Mouse (Mus musculus): Measurements from ENCODE around the gene Dpt. TPM values are rescaled to one million over a fixed set of nuclear protein-coding genes. Genes with fewer than 3 reads are reported as not detected.
"Not testable (repeated sequence)": the region's sequence is repeated elsewhere in the genome, so short reads cannot be mapped to it uniquely, and the experiment has no call there.

Dpt gene
- total and polyA plus RNA-seq, 3 experiments: not detected

DNA sequence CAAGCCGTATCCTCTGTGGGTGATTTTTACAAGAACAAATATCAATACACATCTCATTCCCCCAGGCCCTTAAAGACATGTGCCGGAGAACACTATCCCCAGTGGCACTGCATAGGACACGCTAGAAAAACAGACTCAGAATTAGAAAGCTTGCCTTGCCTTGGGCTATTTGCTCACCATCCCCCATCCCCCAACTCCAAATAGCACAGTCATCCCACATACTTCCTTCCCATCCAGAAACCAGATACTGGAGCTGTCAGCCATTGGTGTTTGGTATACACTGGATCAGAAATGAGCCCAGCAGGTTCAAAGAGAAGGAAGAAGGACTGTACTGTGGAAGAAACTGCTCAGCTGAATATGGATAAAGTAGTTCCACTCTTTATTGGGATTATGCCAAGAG, 25.4 kb downstream of the Dpt start:
- TF ChIP-seq POLR2AphosphoS5 (IDR thresholded peaks at IDR 0.05; ENCODE audit: insufficient replicate concordance, low read depth, low read length) (no peak), CTCF (IDR thresholded peaks at IDR 0.05; ENCODE audit: low read depth, low read length) (no peak), GATA2 (IDR thresholded peaks at IDR 0.05; ENCODE audit: borderline replicate concordance, low read depth, low read length) (no peak), TAL1 (conservative IDR thresholded peaks at IDR 0.05; ENCODE audit: low read depth, low read length) (no peak), GATA1 (IDR thresholded peaks at IDR 0.05; ENCODE audit: borderline replicate concordance, low read length) (no peak)
- Histone ChIP-seq H3K27me3 (ENCODE audit: insufficient read depth, low read length) (no peaks in the 10 kb centered on the region), H3K9me3 (replicated peaks) (peaks cover 30% of the 10 kb centered on the region), H3K36me3 (replicated peaks) (no peaks in the 10 kb centered on the region), H3K4me1 (ENCODE audit: insufficient read depth, low read depth, low read length) (no peaks in the 10 kb centered on the region), H3K4me3 (ENCODE audit: low read depth, low read length) (no peak overlapping the region)
- DNase-seq (ENCODE audit: low spot score): no peak
- no peak for ATAC-seq (ENCODE audit: extremely low read depth, insufficient number of reproducible peaks, low FRiP score, poor library complexity, severe bottlenecking)

DNA sequence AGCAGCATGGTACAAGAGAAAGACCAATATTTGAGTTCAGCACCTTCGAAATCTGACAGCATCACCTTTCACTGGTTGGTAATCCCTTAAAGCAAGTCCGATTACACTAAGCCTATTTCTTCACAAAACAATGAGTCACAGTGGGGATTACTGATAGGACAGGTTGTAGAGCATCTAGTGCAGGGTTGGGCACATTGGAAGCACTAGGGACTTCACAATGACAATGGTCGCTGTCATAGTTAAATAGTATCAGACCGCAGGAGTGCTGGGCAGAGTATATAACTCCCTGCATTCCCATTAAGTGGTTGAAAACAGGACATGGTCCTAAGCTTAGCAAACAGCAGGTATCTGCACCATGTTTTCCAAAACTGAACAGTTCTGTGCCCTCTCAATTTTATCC, 25.8 kb downstream of the Dpt start:
- ATAC-seq (ENCODE audit: extremely low read depth, insufficient number of reproducible peaks, low FRiP score, poor library complexity, severe bottlenecking) (no peak), DNase-seq (ENCODE audit: low spot score) (no peak)
- Histone ChIP-seq H3K27me3 (ENCODE audit: insufficient read depth, low read length) (no peaks in the 10 kb centered on the region), H3K9me3 (replicated peaks) (peaks cover 30% of the 10 kb centered on the region), H3K4me3 (ENCODE audit: low read depth, low read length) (no peak overlapping the region), H3K4me1 (ENCODE audit: insufficient read depth, low read depth, low read length) (no peaks in the 10 kb centered on the region), H3K36me3 (replicated peaks) (no peaks in the 10 kb centered on the region)
- TF ChIP-seq GATA2 (IDR thresholded peaks at IDR 0.05; ENCODE audit: borderline replicate concordance, low read depth, low read length) (no peak), POLR2AphosphoS5 (IDR thresholded peaks at IDR 0.05; ENCODE audit: insufficient replicate concordance, low read depth, low read length) (no peak), CTCF (IDR thresholded peaks at IDR 0.05; ENCODE audit: low read depth, low read length) (no peak), TAL1 (conservative IDR thresholded peaks at IDR 0.05; ENCODE audit: low read depth, low read length) (no peak), GATA1 (IDR thresholded peaks at IDR 0.05; ENCODE audit: borderline replicate concordance, low read length) (no peak)

DNA sequence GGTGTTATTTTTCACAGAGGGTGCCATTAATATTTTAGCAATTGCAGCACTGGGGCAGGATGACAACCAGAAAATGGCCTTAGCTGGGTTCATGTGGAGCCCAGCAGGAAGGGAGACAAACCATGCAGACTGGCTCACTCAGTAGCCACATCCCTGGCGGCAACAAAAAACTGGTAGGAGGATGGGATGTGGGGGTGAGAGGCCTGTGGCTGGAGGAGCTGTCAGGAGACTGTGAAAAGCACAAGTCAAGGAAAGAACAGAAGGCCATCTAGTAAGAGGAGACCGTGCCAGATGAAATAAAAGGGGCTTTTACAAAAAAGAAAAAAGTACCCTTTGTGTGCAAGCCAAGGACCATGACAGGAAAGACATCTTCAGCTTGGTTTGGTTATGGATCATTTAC, 28.5 kb downstream of the Dpt start:
- peaks cover 28% of the 10 kb centered on the region for H3K9me3 ChIP-seq (replicated peaks)
- no peak for DNase-seq (ENCODE audit: low spot score)
- no peak for TF ChIP-seq TAL1 (conservative IDR thresholded peaks at IDR 0.05; ENCODE audit: low read depth, low read length)
- no peak for TF ChIP-seq GATA2 (IDR thresholded peaks at IDR 0.05; ENCODE audit: borderline replicate concordance, low read depth, low read length)
- TF ChIP-seq GATA1 (IDR thresholded peaks at IDR 0.05; ENCODE audit: borderline replicate concordance, low read length): no peak
- no peak for TF ChIP-seq CTCF (IDR thresholded peaks at IDR 0.05; ENCODE audit: low read depth, low read length)
- no peak for TF ChIP-seq POLR2AphosphoS5 (IDR thresholded peaks at IDR 0.05; ENCODE audit: insufficient replicate concordance, low read depth, low read length)

DNA sequence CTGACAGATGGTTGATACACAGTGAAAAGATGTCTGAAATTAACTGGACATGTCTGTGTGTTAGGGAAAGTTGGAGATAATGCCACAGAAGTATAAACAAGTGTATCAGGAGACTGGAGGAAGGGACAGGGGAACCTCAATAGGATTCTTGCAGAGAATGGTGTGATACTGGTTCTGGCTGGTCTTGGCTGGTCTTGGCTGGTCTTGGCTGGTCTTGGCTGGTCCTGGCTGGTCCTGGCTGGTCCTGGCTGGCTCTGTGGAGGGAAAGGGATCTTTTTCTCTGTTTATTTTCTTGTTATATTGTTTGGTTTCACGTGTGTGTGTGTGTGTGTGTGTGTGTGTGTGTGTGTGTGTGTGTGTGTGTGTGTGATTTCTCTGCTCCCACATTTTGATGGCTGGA, 33.4 kb downstream of the Dpt start:
- ATAC-seq (ENCODE audit: extremely low read depth, insufficient number of reproducible peaks, low FRiP score, poor library complexity, severe bottlenecking): no peak
- Histone ChIP-seq H3K27me3 (ENCODE audit: insufficient read depth, low read length) (no peaks in the 10 kb centered on the region), H3K4me1 (ENCODE audit: insufficient read depth, low read depth, low read length) (no peaks in the 10 kb centered on the region)

More for the DNA sequence above, 28.5 kb downstream of the Dpt start:
- H3K36me3 ChIP-seq (replicated peaks): no peaks in the 10 kb centered on the region
- no peaks in the 10 kb centered on the region for H3K4me1 ChIP-seq (ENCODE audit: insufficient read depth, low read depth, low read length)
- no peak overlapping the region for H3K4me3 ChIP-seq (ENCODE audit: low read depth, low read length)
- no peaks in the 10 kb centered on the region for H3K27me3 ChIP-seq (ENCODE audit: insufficient read depth, low read length)
- no peak for ATAC-seq (ENCODE audit: extremely low read depth, insufficient number of reproducible peaks, low FRiP score, poor library complexity, severe bottlenecking)

DNA sequence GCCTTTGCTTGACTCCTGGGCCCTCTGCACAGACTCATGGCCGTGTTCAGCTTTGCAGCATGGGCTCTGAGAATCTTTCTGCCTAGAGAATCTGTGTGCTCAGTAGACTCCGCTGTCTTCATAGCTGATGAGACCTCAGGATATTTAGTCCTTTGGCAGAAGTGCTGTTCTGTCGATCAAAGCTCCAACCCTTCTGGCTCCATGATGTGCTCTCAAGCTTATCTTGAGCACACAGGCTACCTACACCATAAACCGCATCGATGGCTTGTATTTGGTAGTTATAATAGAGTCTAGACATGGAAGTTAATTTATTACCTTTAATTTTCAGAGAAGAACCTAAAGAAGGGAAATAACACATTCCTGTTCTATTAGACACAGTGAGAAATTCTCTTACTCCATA, 36.0 kb downstream of the Dpt start:
- Histone ChIP-seq H3K4me3 (ENCODE audit: low read depth, low read length) (no peak overlapping the region), H3K36me3 (replicated peaks) (no peaks in the 10 kb centered on the region), H3K4me1 (ENCODE audit: insufficient read depth, low read depth, low read length) (no peaks in the 10 kb centered on the region), H3K27me3 (ENCODE audit: insufficient read depth, low read length) (no peaks in the 10 kb centered on the region), H3K9me3 (replicated peaks) (peaks cover 22% of the 10 kb centered on the region)
- ATAC-seq (ENCODE audit: extremely low read depth, insufficient number of reproducible peaks, low FRiP score, poor library complexity, severe bottlenecking) (no peak), DNase-seq (ENCODE audit: low spot score) (no peak)
- TF ChIP-seq GATA1 (IDR thresholded peaks at IDR 0.05; ENCODE audit: borderline replicate concordance, low read length) (no peak), CTCF (IDR thresholded peaks at IDR 0.05; ENCODE audit: low read depth, low read length) (no peak), POLR2AphosphoS5 (IDR thresholded peaks at IDR 0.05; ENCODE audit: insufficient replicate concordance, low read depth, low read length) (no peak), TAL1 (conservative IDR thresholded peaks at IDR 0.05; ENCODE audit: low read depth, low read length) (no peak), GATA2 (IDR thresholded peaks at IDR 0.05; ENCODE audit: borderline replicate concordance, low read depth, low read length) (no peak)

More for the DNA sequence above, 33.4 kb downstream of the Dpt start:
- no peak for DNase-seq (ENCODE audit: low spot score)
- H3K36me3 ChIP-seq (replicated peaks): no peaks in the 10 kb centered on the region
- no peak overlapping the region for H3K4me3 ChIP-seq (ENCODE audit: low read depth, low read length)
- no peak for TF ChIP-seq POLR2AphosphoS5 (IDR thresholded peaks at IDR 0.05; ENCODE audit: insufficient replicate concordance, low read depth, low read length)
- no peak for TF ChIP-seq GATA1 (IDR thresholded peaks at IDR 0.05; ENCODE audit: borderline replicate concordance, low read length)
- TF ChIP-seq TAL1 (conservative IDR thresholded peaks at IDR 0.05; ENCODE audit: low read depth, low read length): no peak
- no peak for TF ChIP-seq CTCF (IDR thresholded peaks at IDR 0.05; ENCODE audit: low read depth, low read length)
- H3K9me3 ChIP-seq (replicated peaks): peaks cover 26% of the 10 kb centered on the region

DNA sequence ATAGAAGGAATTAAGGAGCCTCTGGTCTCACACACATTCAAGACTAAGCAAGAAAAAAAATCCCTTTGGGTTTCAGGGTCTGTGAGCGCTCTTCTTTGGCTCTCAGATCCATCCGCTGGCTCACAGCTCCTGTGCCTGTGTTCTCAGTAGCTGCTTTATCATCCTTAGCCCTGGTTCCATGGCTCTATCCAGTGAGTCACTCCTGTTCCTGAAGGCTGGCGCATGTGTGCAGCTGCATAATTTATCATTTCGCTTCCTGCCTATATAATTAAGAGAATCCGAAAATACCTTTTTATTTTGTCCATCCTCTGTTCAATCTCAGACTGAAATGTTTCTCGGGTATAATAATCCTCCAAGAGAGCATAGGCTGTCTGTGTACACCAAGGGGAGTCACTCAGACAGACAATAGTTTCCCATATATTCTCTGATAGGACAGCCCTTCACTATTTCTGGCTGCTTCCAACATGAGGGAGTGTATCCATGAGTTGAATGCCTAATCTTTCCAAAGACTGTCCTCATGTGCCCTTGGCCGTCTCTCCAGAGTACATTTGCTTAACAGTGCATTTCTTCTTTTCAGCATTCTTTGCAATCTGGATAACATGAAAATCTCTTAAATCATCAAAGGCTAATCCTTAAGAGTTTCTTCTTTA, 52.3 kb downstream of the Dpt start:
- H3K4me1 ChIP-seq (ENCODE audit: insufficient read depth, low read depth, low read length): no peaks in the 10 kb centered on the region
- 0 out of 2 replicates have a peak, but pooled peaks cover 8% of the 10 kb centered on the region for H3K9me3 ChIP-seq (replicated peaks)
- ATAC-seq (ENCODE audit: extremely low read depth, insufficient number of reproducible peaks, low FRiP score, poor library complexity, severe bottlenecking) (no peak), DNase-seq (ENCODE audit: low spot score) (no peak)
- no peaks in the 10 kb centered on the region for H3K36me3 ChIP-seq (replicated peaks)
- H3K27me3 ChIP-seq (ENCODE audit: insufficient read depth, low read length): no peaks in the 10 kb centered on the region
- TF ChIP-seq GATA1 (IDR thresholded peaks at IDR 0.05; ENCODE audit: borderline replicate concordance, low read length) (no peak), TAL1 (conservative IDR thresholded peaks at IDR 0.05; ENCODE audit: low read depth, low read length) (no peak), CTCF (IDR thresholded peaks at IDR 0.05; ENCODE audit: low read depth, low read length) (no peak), POLR2AphosphoS5 (IDR thresholded peaks at IDR 0.05; ENCODE audit: insufficient replicate concordance, low read depth, low read length) (no peak), GATA2 (IDR thresholded peaks at IDR 0.05; ENCODE audit: borderline replicate concordance, low read depth, low read length) (no peak)
- no peak overlapping the region for H3K4me3 ChIP-seq (ENCODE audit: low read depth, low read length)

DNA sequence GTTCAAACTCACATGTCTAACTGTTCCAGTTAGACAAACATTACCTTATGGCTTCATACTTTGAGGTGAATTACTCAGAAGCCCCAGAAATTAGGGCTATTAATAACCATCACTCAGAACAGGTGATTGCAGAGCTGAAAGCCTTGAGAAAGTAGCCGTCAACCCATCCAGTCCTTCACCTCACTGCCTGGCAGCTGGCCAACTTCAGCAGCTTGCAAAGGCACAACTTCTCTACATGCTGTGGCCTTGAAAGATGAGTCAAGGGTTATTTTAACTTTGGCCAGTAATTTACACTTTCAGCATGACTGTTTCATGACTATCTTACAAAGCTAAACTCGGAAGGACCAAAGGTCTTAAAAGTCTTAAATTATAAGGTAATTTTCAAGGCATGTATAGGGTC, 59.3 kb downstream of the Dpt start:
- H3K36me3 ChIP-seq (replicated peaks); DNase-seq (ENCODE audit: low spot score); H3K27me3 ChIP-seq (ENCODE audit: insufficient read depth, low read length); ATAC-seq (ENCODE audit: extremely low read depth, insufficient number of reproducible peaks, low FRiP score, poor library complexity, severe bottlenecking); H3K4me1 ChIP-seq (ENCODE audit: insufficient read depth, low read depth, low read length); H3K4me3 ChIP-seq (ENCODE audit: low read depth, low read length): not testable (repeated sequence)
- peaks cover 25% of the 10 kb centered on the region for H3K9me3 ChIP-seq (replicated peaks)
